6 mouse cellular contexts compared by ENCODE assay signal in genomic region chr6:146464645-146465042, GRCm38 (mm10). TPM values are rescaled to one million over a fixed set of nuclear protein-coding genes. Genes with fewer than 3 reads are reported as not detected.
A peak's percentile ranks its signal among the peaks of the same experiment; 100 is the strongest.
DNase-seq lines count a peak whose midpoint lies in the region; ATAC-seq and TF ChIP-seq lines count a peak whose summit lies in the region.
"Not testable (repeated sequence)": the region's sequence is repeated elsewhere in the genome, so short reads cannot be mapped to it uniquely, and the experiment has no call there.

No protein-coding gene starts in this region.

- 0 out of 2 replicates have a peak, but pooled peaks have one; percentile 51 for ATAC-seq in intestine, embryonic 15.5 days
- peak; percentile 28; the same call in 1 of the 2 replicates for ATAC-seq in intestine, postnatal 0 days
- peak; percentile 31; the same call in 1 of the 2 replicates for ATAC-seq in liver, embryonic 13.5 days (ENCODE audit: low read depth)
- 0 out of 2 replicates have a peak, but pooled peaks have one; percentile 47 for ATAC-seq in liver, embryonic 15.5 days (ENCODE audit: insufficient read depth)
- ATAC-seq in liver, postnatal 0 days, result peak; percentile 23; the same call in 1 of the 2 replicates

- peaks cover 23% of the 10 kb centered on the region for H3K4me1 ChIP-seq in brown adipose tissue, adult 24 weeks (ENCODE audit: control insufficient read depth, insufficient read depth, insufficient read length, low read length)
- H3K4me1 ChIP-seq in intestine, embryonic 15.5 days (replicated peaks); intestine, postnatal 0 days (replicated peaks; ENCODE audit: control insufficient read depth, insufficient read depth, low read length); liver, embryonic 13.5 days (replicated peaks); liver, embryonic 15.5 days (replicated peaks); liver, postnatal 0 days (ENCODE audit: insufficient read depth): not testable (repeated sequence)

- H3K4me2 ChIP-seq in intestine, embryonic 15.5 days (replicated peaks); intestine, postnatal 0 days (replicated peaks; ENCODE audit: low read depth); liver, embryonic 13.5 days; liver, embryonic 15.5 days; liver, postnatal 0 days (ENCODE audit: low read depth, low read length): not testable (repeated sequence)

- 0 out of 2 replicates have a peak overlapping the region, but pooled peaks have one; percentile 0 for H3K27ac ChIP-seq in brown adipose tissue, adult 24 weeks (replicated peaks; ENCODE audit: low read depth, low read length)
- not testable (repeated sequence) for H3K27ac ChIP-seq in intestine, embryonic 15.5 days; intestine, postnatal 0 days (ENCODE audit: low read depth, low read length); liver, embryonic 13.5 days; liver, embryonic 15.5 days (replicated peaks); liver, postnatal 0 days (ENCODE audit: low read depth)

- H3K4me3 ChIP-seq in brown adipose tissue, adult 24 weeks (ENCODE audit: insufficient read depth, low read depth, low read length); intestine, embryonic 15.5 days (replicated peaks); intestine, postnatal 0 days (ENCODE audit: low read depth, low read length); liver, embryonic 13.5 days (replicated peaks); liver, embryonic 15.5 days (replicated peaks); liver, postnatal 0 days (ENCODE audit: low read depth, low read length): not testable (repeated sequence)

- not testable (repeated sequence) for TF ChIP-seq CTCF in intestine, postnatal 0 days (IDR thresholded peaks at IDR 0.05; ENCODE audit: low read depth); liver, postnatal 0 days (IDR thresholded peaks at IDR 0.05; ENCODE audit: low read depth)

- DNase-seq in liver, embryonic 13.5 days; liver, postnatal 0 days: not testable (repeated sequence)

- not testable (repeated sequence) for H3K9me3 ChIP-seq in intestine, embryonic 15.5 days; intestine, postnatal 0 days (ENCODE audit: control insufficient read depth); liver, embryonic 13.5 days (replicated peaks); liver, embryonic 15.5 days (replicated peaks); liver, postnatal 0 days (ENCODE audit: low read length)

- not testable (repeated sequence) for H3K9ac ChIP-seq in intestine, embryonic 15.5 days; intestine, postnatal 0 days (ENCODE audit: low read depth, low read length); liver, embryonic 13.5 days; liver, embryonic 15.5 days; liver, postnatal 0 days (replicated peaks)

- H3K27me3 ChIP-seq in intestine, embryonic 15.5 days (replicated peaks); intestine, postnatal 0 days (replicated peaks; ENCODE audit: control insufficient read depth, insufficient read depth, low read length); liver, embryonic 13.5 days; liver, postnatal 0 days (ENCODE audit: insufficient read depth, low read length): not testable (repeated sequence)
- 0 out of 2 replicates have a peak, but pooled peaks cover 11% of the 10 kb centered on the region for H3K27me3 ChIP-seq in liver, embryonic 15.5 days

- not testable (repeated sequence) for TF ChIP-seq EP300 in liver, postnatal 0 days (IDR thresholded peaks at IDR 0.05; ENCODE audit: low read depth)

- WGBS in intestine, embryonic 15.5 days, result 78% methylated on average over 2 of the region's 2 CpGs
- 85% methylated on average over 2 of the region's 2 CpGs for WGBS in intestine, postnatal 0 days
- WGBS in liver, embryonic 13.5 days (ENCODE audit: insufficient replicate concordance), result 78% methylated on average over 2 of the region's 2 CpGs
- WGBS in liver, embryonic 15.5 days (ENCODE audit: insufficient replicate concordance), result 78% methylated on average over 2 of the region's 2 CpGs
- WGBS in liver, postnatal 0 days (ENCODE audit: insufficient replicate concordance), result 67% methylated on average over 2 of the region's 2 CpGs

- H3K36me3 ChIP-seq in intestine, embryonic 15.5 days; intestine, postnatal 0 days (ENCODE audit: control insufficient read depth, insufficient read depth); liver, embryonic 13.5 days; liver, embryonic 15.5 days (replicated peaks); liver, postnatal 0 days (replicated peaks; ENCODE audit: insufficient read depth, low read length): not testable (repeated sequence)

RNA-seq across cellular contexts. Expression of gene Itpr2, which starts 37.4 kb away (rescaled TPM):
- 33.6 and 35.0 TPM in 2 replicates for polyA plus RNA-seq in brown adipose tissue, adult 24 weeks (2012; ENCODE audit: insufficient read depth, insufficient read length, missing spikeins)
- 8.8 and 10.0 TPM in 2 replicates for polyA plus RNA-seq in intestine, embryonic 15.5 days (2015; fragmentation: Nextera tagmentation; extraction: Ambion mirVana)
- polyA plus RNA-seq in intestine, postnatal 0 days (2015; fragmentation: Nextera tagmentation; extraction: Ambion mirVana), result 6.3 and 8.6 TPM in 2 replicates
- polyA plus RNA-seq in liver, embryonic 13.5 days (2015; fragmentation: Nextera tagmentation; extraction: Ambion mirVana), result 2.4 and 2.8 TPM in 2 replicates
- 4.2 and 5.4 TPM in 2 replicates for polyA plus RNA-seq in liver, embryonic 15.5 days (2015; fragmentation: Nextera tagmentation; extraction: Ambion mirVana)
- 13.8 and 15.2 TPM in 2 replicates for polyA plus RNA-seq in liver, postnatal 0 days (2015; fragmentation: Nextera tagmentation; extraction: Ambion mirVana)
